Mouse (Mus musculus) hindbrain, embryonic 16.5 days (tissue): ENCODE data around the gene Pde9a. TPM values are rescaled to one million over a fixed set of nuclear protein-coding genes. Genes with fewer than 3 reads are reported as not detected.

Source experiments
- ATAC-seq: fragments of 200-750 bp; cut with Nextera tagmentation; 2 replicates; pipeline ENCODE4 v1.8.0; 2017; ENCODE audit warnings: moderate TSS enrichment, moderate library complexity
- H3K27ac ChIP-seq: fragments of 300-500 bp; sonication (generic); 2 replicates; pipeline ENCODE4 v1.5.1; 2014; ENCODE audit warnings: low read depth, mild to moderate bottlenecking, control low read depth, low read length, moderate library complexity
- H3K27me3 ChIP-seq: fragments of 300-500 bp; sonication (generic); replicated peaks from 2 replicates; pipeline ENCODE4 v1.6.1; 2014; ENCODE audit warnings: low read length; ENCODE audit not compliant: control insufficient read depth, insufficient read depth
- H3K36me3 ChIP-seq: fragments of 300-500 bp; sonication (generic); 2 replicates; pipeline ENCODE4 v1.6.1; 2014; ENCODE audit warnings: mild to moderate bottlenecking, low read length, moderate library complexity, mixed read lengths; ENCODE audit not compliant: control insufficient read depth, insufficient read depth
- H3K4me1 ChIP-seq: fragments of 300-500 bp; sonication (generic); 2 replicates; pipeline ENCODE4 v1.6.1; 2014; ENCODE audit warnings: low read depth, low read length; ENCODE audit not compliant: control insufficient read depth, insufficient read depth
- H3K4me2 ChIP-seq: fragments of 300-500 bp; sonication (generic); 2 replicates; pipeline ENCODE4 v1.6.1; 2014; ENCODE audit warnings: mild to moderate bottlenecking, low read length, control low read depth, moderate library complexity
- H3K4me3 ChIP-seq: fragments of 300-500 bp; sonication (generic); 2 replicates; pipeline ENCODE4 v1.5.1; 2014; ENCODE audit warnings: mild to moderate bottlenecking, low read length, control low read depth, moderate library complexity
- H3K9ac ChIP-seq: fragments of 300-500 bp; sonication (generic); 2 replicates; pipeline ENCODE4 v1.6.1; 2014; ENCODE audit warnings: low read depth, mild to moderate bottlenecking, control low read depth, low read length, moderate library complexity
- H3K9me3 ChIP-seq: fragments of 300-500 bp; sonication (generic); 2 replicates; pipeline ENCODE4 v1.6.1; 2014; ENCODE audit warnings: mild to moderate bottlenecking, low read length, moderate library complexity; ENCODE audit not compliant: control insufficient read depth
- WGBS: fragments of 180-500 bp; shearing (Covaris S2); extraction: QIAGEN DNeasy Blood & Tissue Kit; methylation state at CpG from one replicate; pipeline ENCODE4 v1.1.7; 2014; 5-methylcytosine and 5-hydroxymethylcytosine counted together
- polyA plus RNA-seq: library from polyadenylated mRNA; unstranded; fragments of >200 nt; fragmentation: Nextera tagmentation; extraction: Ambion mirVana; gene quantifications from 2 replicates; pipeline ENCODE4 v1.2.1, GENCODE M21; 2015

Pde9a gene
- polyA plus RNA-seq, 1 experiment from 2014 or later: 34.4 TPM

GRCm38 (mm10) chr17:31503337-31503736, 117.3 kb downstream of the Pde9a start:
- 96% methylated on average over 12 of the region's 12 CpGs for WGBS
- Histone ChIP-seq H3K27me3 (no peaks in the 10 kb centered on the region), H3K27ac (no peak overlapping the region), H3K4me1 (peaks cover 4% of the 10 kb centered on the region; the same call in 1 of the 2 replicates), H3K9me3 (no peaks in the 10 kb centered on the region), H3K9ac (no peak overlapping the region), H3K36me3 (peaks cover 35% of the 10 kb centered on the region), H3K4me3 (no peak overlapping the region), H3K4me2 (no peak overlapping the region)
- no peak for ATAC-seq

DNA sequence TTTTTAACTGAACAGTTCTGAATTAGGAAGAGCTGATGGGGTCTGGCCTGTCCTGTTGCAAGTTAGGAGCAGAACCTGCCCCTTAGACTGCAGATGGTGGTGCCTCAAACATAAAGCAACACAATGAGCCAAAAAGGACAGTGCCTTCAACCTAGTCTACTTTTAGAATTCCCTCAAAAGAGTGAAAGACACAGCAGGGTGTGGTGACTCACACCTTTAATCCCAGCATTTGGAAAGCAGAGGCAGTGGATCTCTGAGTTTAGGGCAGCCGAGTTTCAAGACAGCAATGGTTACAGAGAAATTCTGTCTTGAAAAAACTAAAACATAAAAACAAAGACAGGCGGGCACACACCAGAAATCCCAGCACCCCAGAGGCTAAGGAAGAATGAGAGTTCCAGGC, 117.9 kb downstream of the Pde9a start:
- Histone ChIP-seq H3K27ac (no peak overlapping the region), H3K9me3 (no peaks in the 10 kb centered on the region), H3K4me2 (no peak overlapping the region), H3K36me3 (peaks cover 33% of the 10 kb centered on the region), H3K4me1 (peaks cover 4% of the 10 kb centered on the region; the same call in 1 of the 2 replicates), H3K4me3 (no peak overlapping the region), H3K9ac (no peak overlapping the region), H3K27me3 (no peaks in the 10 kb centered on the region)
- ATAC-seq: no peak
- WGBS: 90% methylated on average over 2 of the region's 2 CpGs

DNA sequence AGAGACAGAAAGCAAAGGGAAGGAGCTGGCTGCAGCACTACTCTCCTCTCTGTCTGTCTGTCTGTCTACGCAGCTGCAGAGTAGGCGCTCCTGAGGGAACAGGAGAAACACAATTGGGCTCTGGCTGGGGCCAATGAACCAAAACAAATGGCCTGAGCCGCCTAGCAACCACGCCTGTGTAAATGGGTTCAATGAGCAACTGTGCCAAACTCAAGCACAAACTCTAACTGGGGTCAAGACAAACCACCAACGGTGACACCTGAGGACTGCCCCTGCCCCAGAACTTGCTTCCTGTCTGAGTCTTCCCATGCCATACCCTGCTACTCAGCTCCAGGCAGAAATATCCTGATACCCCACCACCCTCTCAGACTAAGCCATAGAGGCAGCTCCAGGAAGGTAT, 119.0 kb downstream of the Pde9a start:
- Histone ChIP-seq H3K9ac (no peak overlapping the region), H3K36me3 (peaks cover 39% of the 10 kb centered on the region), H3K27me3 (no peaks in the 10 kb centered on the region), H3K27ac (no peak overlapping the region), H3K9me3 (no peaks in the 10 kb centered on the region), H3K4me2 (no peak overlapping the region), H3K4me1 (peaks cover 4% of the 10 kb centered on the region; the same call in 1 of the 2 replicates), H3K4me3 (no peak overlapping the region)
- ATAC-seq: no peak
- 39% methylated on average over 5 of the region's 5 CpGs for whole genome bisulfite sequencing

DNA sequence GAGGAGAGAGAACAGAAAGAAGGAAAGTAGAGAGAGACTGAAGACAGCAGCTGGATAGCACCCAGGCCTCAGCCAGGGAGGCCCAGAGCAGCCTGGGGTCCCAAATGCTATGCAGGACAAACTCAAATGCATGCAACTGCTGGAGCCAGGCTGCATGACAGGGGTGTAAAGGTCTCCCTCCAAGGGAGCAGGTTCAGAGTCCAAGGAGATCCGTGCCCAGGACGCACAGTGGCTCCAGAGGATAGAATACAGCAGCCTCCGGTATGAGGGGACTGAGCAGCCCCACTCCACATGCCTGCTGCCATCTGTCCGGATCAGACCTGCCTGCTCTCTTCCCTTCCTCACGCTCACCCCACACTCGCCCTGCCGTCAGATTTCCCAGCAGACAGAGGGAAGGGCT, 120.3 kb downstream of the Pde9a start:
- peaks cover 30% of the 10 kb centered on the region for H3K36me3 ChIP-seq
- no peak overlapping the region for H3K4me3 ChIP-seq

DNA sequence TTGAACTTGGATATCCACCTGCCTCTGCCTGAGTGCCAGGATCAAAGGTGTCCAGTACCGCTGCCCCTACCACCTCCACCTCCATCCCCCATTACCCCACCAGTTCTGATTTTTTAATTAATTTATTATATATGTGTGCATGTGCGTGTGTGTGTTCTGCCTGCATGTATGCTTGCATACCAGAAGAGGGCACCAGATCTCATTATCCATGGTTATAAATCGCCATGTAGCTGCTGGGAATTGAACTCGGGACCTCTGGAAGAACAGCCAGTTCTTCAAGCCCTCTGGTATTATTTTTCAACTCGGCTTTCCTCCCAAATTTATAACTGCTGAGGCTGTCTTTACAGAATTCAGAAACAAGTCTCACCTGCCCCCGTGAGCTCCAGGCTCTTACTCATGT, 124.9 kb downstream of the Pde9a start:
- peaks cover 9% of the 10 kb centered on the region for H3K4me1 ChIP-seq
- H3K27me3 ChIP-seq: no peaks in the 10 kb centered on the region
- no peak overlapping the region for H3K27ac ChIP-seq
- no peaks in the 10 kb centered on the region for H3K9me3 ChIP-seq
- no peak for ATAC-seq
- 97% methylated on average over 6 of the region's 6 CpGs for WGBS
- peaks cover 17% of the 10 kb centered on the region for H3K36me3 ChIP-seq
- H3K4me2 ChIP-seq: peak overlapping the region; percentile 59
- H3K4me3 ChIP-seq: no peak overlapping the region
- H3K9ac ChIP-seq: no peak overlapping the region

More for the DNA sequence above, 120.3 kb downstream of the Pde9a start:
- no peaks in the 10 kb centered on the region for H3K9me3 ChIP-seq
- H3K4me1 ChIP-seq: peaks cover 6% of the 10 kb centered on the region
- WGBS: 91% methylated on average over 7 of the region's 7 CpGs
- no peak overlapping the region for H3K27ac ChIP-seq
- no peak overlapping the region for H3K4me2 ChIP-seq
- H3K27me3 ChIP-seq: no peaks in the 10 kb centered on the region
- H3K9ac ChIP-seq: no peak overlapping the region
- no peak for ATAC-seq

DNA sequence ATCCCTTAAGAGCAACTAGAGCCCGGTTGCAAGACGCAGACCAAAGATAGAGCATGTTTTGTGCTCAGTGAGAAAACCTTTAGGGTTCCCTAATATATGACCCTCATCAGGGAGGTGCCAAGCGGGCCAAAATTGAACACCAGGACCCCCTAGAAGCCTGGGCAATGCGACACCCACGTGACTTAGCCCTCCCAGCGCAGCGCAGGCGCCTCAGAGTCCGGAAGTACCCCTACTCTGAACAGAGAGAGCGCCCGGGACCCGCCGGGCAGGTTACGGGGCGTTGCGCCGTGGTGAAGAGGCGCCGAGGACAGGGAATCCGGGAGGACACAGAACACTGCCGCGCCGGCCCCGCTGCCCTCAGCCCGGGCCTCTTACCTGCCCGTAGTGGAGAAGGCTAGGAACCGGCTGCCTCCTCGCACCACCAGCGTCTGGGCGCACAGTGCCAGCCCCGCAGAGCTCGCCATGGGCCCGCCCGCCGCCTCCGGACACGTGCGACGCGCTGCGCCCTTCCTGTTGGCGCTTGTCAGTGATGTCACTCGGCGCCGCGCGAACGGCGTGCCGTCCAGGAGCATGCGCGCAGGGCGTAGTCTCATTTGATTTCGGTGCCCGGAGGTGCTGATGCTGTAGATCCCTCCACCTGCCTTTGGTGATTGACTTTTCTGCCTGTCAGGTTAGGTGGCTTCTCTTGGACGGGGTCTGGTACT, 125.9 kb downstream of the Pde9a start:
- peak; percentile 98 for ATAC-seq
- H3K4me2 ChIP-seq: peak overlapping the region; percentile 59
- no peaks in the 10 kb centered on the region for H3K27me3 ChIP-seq
- WGBS: under 1% methylated on average over 45 of the region's 56 CpGs
- peaks cover 9% of the 10 kb centered on the region for H3K4me1 ChIP-seq
- H3K27ac ChIP-seq: peak overlapping the region; percentile 82
- peak overlapping the region; percentile 68 for H3K4me3 ChIP-seq
- peaks cover 15% of the 10 kb centered on the region; the same call in 1 of the 2 replicates for H3K36me3 ChIP-seq
- H3K9me3 ChIP-seq: no peaks in the 10 kb centered on the region
- peak overlapping the region; percentile 76 for H3K9ac ChIP-seq

DNA sequence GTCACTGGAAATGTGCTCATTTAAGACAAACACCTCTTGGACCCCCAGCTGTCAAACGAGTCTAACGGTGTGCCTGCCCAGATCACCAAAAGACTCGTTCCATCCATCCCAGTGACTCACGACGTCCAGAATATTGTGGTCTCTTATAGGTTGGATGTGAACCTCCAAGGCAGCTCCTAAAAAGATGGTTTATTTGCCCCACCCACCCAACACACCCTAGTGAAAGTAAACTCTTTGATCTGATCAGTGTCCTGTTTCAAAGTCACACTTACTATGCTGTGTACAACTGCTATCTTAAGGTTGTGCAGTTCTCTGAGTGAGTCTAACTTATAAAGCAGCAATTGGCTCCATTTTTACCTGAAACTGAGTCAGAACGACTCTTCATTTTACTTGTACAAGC, 126.6 kb downstream of the Pde9a start:
- Histone ChIP-seq H3K4me3 (peak overlapping the region; percentile 68), H3K4me2 (peak overlapping the region; percentile 59), H3K4me1 (peaks cover 9% of the 10 kb centered on the region), H3K36me3 (peaks cover 12% of the 10 kb centered on the region; the same call in 1 of the 2 replicates), H3K9ac (peak overlapping the region; percentile 76), H3K27me3 (no peaks in the 10 kb centered on the region), H3K27ac (peak overlapping the region; percentile 82), H3K9me3 (no peaks in the 10 kb centered on the region)
- WGBS: 23% methylated on average over 6 of the region's 6 CpGs
- no peak for ATAC-seq

GRCm38 (mm10) chr17:31514696-31515095, 128.7 kb downstream of the Pde9a start:
- WGBS: 75% methylated on average over 1 of the region's 1 CpGs
- no peaks in the 10 kb centered on the region for H3K9me3 ChIP-seq
- H3K27me3 ChIP-seq: no peaks in the 10 kb centered on the region
- no peak for ATAC-seq
- H3K27ac ChIP-seq: no peak overlapping the region
- no peak overlapping the region for H3K4me2 ChIP-seq
- peaks cover 9% of the 10 kb centered on the region for H3K4me1 ChIP-seq
- H3K36me3 ChIP-seq: peaks cover under 1% of the 10 kb centered on the region; the same call in 1 of the 2 replicates
- H3K4me3 ChIP-seq: no peak overlapping the region
- H3K9ac ChIP-seq: no peak overlapping the region

DNA sequence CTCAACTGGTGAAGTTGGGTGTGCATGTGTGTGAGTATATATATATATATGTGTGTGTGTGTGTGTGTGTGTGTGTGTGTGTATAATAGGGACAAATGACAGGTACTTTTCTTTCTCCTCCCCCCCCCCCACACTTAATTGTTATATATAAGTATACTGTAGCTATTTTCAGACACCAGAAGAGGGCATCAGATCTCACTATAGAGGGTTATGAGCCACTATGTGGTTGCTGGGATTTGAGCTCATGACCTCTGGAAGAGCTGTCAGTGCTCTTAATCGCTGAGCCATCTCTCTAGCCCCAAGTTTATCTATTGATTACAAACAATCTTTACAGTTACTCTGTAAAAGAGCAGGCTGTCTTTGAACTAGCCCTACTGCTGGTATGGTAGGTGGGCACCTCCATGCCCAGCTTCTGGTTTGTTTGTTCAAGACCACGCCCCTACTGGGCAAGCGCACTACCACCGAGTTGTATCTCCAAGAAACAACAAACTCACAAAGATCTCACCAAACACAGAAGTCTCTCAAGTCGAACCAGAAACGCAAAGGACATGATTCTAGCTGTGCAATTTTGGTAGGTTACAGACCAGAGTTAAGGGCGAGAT, 133.4 kb downstream of the Pde9a start:
- no peaks in the 10 kb centered on the region for H3K9me3 ChIP-seq
- H3K4me2 ChIP-seq: peak overlapping the region; percentile 76
- H3K4me1 ChIP-seq: peaks cover 17% of the 10 kb centered on the region
- peak overlapping the region; percentile 83 for H3K4me3 ChIP-seq
- no peaks in the 10 kb centered on the region for H3K27me3 ChIP-seq
- H3K9ac ChIP-seq: peak overlapping the region; percentile 43
- peaks cover 3% of the 10 kb centered on the region; the same call in 1 of the 2 replicates for H3K36me3 ChIP-seq
- H3K27ac ChIP-seq: peak overlapping the region; percentile 70
- peak; percentile 78 for ATAC-seq
- 6% methylated on average over 7 of the region's 7 CpGs for WGBS
